Mouse (Mus musculus): ENCODE results near the gene Eml4. TPM values are rescaled to one million over a fixed set of nuclear protein-coding genes. Genes with fewer than 3 reads are reported as not detected.
A peak's percentile ranks its signal among the peaks of the same experiment; 100 is the strongest.

Eml4 gene
- polyA plus RNA-seq, 1 experiment from 2014 or later, result 72.3 TPM

GRCm38 (mm10) chr17:83483784-83484183 is 133.1 kb downstream of the Eml4 start:
- WGBS, result 89% methylated on average over 2 of the region's 2 CpGs

GRCm38 (mm10) chr17:83487762-83488161 is 137.0 kb downstream of the Eml4 start:
- 49% methylated on average over 3 of the region's 3 CpGs for WGBS
- no peaks in the 10 kb centered on the region for H3K27me3 ChIP-seq (ENCODE audit: low read depth, poor library complexity, severe bottlenecking)
- H3K4me1 ChIP-seq, result peaks cover 5% of the 10 kb centered on the region; the same call in 1 of the 2 replicates
- peaks cover 4% of the 10 kb centered on the region; the same call in 1 of the 2 replicates for H3K9me3 ChIP-seq (replicated peaks)
- no peak overlapping the region for H3K27ac ChIP-seq
- no peak overlapping the region for H3K4me3 ChIP-seq
- peaks cover 11% of the 10 kb centered on the region; the same call in 1 of the 2 replicates for H3K36me3 ChIP-seq
- no peak for DNase-seq (ENCODE audit: low spot score)

More at GRCm38 (mm10) chr17:83483784-83484183, 133.1 kb downstream of the Eml4 start:
- Histone ChIP-seq H3K4me3 (no peak overlapping the region), H3K36me3 (peaks cover 34% of the 10 kb centered on the region), H3K4me1 (peaks cover 5% of the 10 kb centered on the region; the same call in 1 of the 2 replicates), H3K27me3 (ENCODE audit: low read depth, poor library complexity, severe bottlenecking) (no peaks in the 10 kb centered on the region), H3K27ac (no peak overlapping the region), H3K9me3 (replicated peaks) (no peaks in the 10 kb centered on the region)
- DNase-seq (ENCODE audit: low spot score), result no peak

- H3K27me3 ChIP-seq (ENCODE audit: low read depth, poor library complexity, severe bottlenecking), result no peaks in the 10 kb centered on the region
- no peak overlapping the region for H3K4me3 ChIP-seq
- peaks cover 74% of the 10 kb centered on the region for H3K36me3 ChIP-seq
- no peaks in the 10 kb centered on the region for H3K9me3 ChIP-seq (replicated peaks)
- DNase-seq (ENCODE audit: low spot score), result no peak
- no peaks in the 10 kb centered on the region for H3K4me1 ChIP-seq
- H3K27ac ChIP-seq, result no peak overlapping the region
- 95% methylated on average over 5 of the region's 5 CpGs for WGBS
Observed at GRCm38 (mm10) chr17:83498889-83499288, 148.2 kb downstream of the Eml4 start.

GRCm38 (mm10) chr17:83499692-83500091 is 149.0 kb downstream of the Eml4 start:
- H3K9me3 ChIP-seq (replicated peaks), result no peaks in the 10 kb centered on the region
- H3K27me3 ChIP-seq (ENCODE audit: low read depth, poor library complexity, severe bottlenecking), result no peaks in the 10 kb centered on the region
- 94% methylated on average over 4 of the region's 4 CpGs for WGBS
- peaks cover 80% of the 10 kb centered on the region for H3K36me3 ChIP-seq
- no peak overlapping the region for H3K4me3 ChIP-seq
- H3K4me1 ChIP-seq, result no peaks in the 10 kb centered on the region
- no peak for DNase-seq (ENCODE audit: low spot score)
- H3K27ac ChIP-seq, result no peak overlapping the region

- Histone ChIP-seq H3K27ac (no peak overlapping the region), H3K4me3 (no peak overlapping the region), H3K27me3 (ENCODE audit: low read depth, poor library complexity, severe bottlenecking) (no peaks in the 10 kb centered on the region), H3K36me3 (peaks cover 65% of the 10 kb centered on the region), H3K4me1 (no peaks in the 10 kb centered on the region), H3K9me3 (replicated peaks) (no peaks in the 10 kb centered on the region)
- WGBS, result 89% methylated on average over 2 of the region's 2 CpGs
- DNase-seq (ENCODE audit: low spot score), result no peak
Observed at GRCm38 (mm10) chr17:83503693-83504092, 153.0 kb downstream of the Eml4 start.

GRCm38 (mm10) chr17:83512130-83512529 is 161.4 kb downstream of the Eml4 start:
- no peak overlapping the region for H3K27ac ChIP-seq
- H3K36me3 ChIP-seq, result peaks cover 10% of the 10 kb centered on the region; the same call in 1 of the 2 replicates
- no peaks in the 10 kb centered on the region for H3K27me3 ChIP-seq (ENCODE audit: low read depth, poor library complexity, severe bottlenecking)
- H3K4me1 ChIP-seq, result peaks cover 24% of the 10 kb centered on the region
- WGBS, result 95% methylated on average over 3 of the region's 3 CpGs
- no peaks in the 10 kb centered on the region for H3K9me3 ChIP-seq (replicated peaks)
- no peak overlapping the region for H3K4me3 ChIP-seq
- no peak for DNase-seq (ENCODE audit: low spot score)

GRCm38 (mm10) chr17:83513655-83514212 is 163.0 kb downstream of the Eml4 start:
- Histone ChIP-seq H3K36me3 (no peaks in the 10 kb centered on the region), H3K4me3 (peak overlapping the region; percentile 94), H3K9me3 (replicated peaks) (no peaks in the 10 kb centered on the region), H3K27me3 (ENCODE audit: low read depth, poor library complexity, severe bottlenecking) (no peaks in the 10 kb centered on the region), H3K27ac (peak overlapping the region; percentile 96), H3K4me1 (peaks cover 24% of the 10 kb centered on the region)
- WGBS, result 2% methylated on average over 24 of the region's 24 CpGs
- no peak for DNase-seq (ENCODE audit: low spot score)

GRCm38 (mm10) chr17:83514213-83514701 is 163.5 kb downstream of the Eml4 start:
- H3K36me3 ChIP-seq, result no peaks in the 10 kb centered on the region
- WGBS, result under 1% methylated on average over 33 of the region's 33 CpGs
- no peaks in the 10 kb centered on the region for H3K9me3 ChIP-seq (replicated peaks)
- no peaks in the 10 kb centered on the region for H3K27me3 ChIP-seq (ENCODE audit: low read depth, poor library complexity, severe bottlenecking)
- peaks cover 24% of the 10 kb centered on the region for H3K4me1 ChIP-seq
- peak; percentile 94 for DNase-seq (ENCODE audit: low spot score)
- H3K4me3 ChIP-seq, result peak overlapping the region; percentile 94
- H3K27ac ChIP-seq, result peak overlapping the region; percentile 96

GRCm38 (mm10) chr17:83517280-83518015 is 166.7 kb downstream of the Eml4 start, which contains the start of gene Cox7a2l:
Gene Cox7a2l (minus strand): TSS chr17:83517330.
- no peak for DNase-seq (ENCODE audit: low spot score)
- Histone ChIP-seq H3K27ac (no peak within 1 kb of the TSS), H3K36me3 (no peaks in the 10 kb centered on the region), H3K27me3 (ENCODE audit: low read depth, poor library complexity, severe bottlenecking) (no peaks in the 10 kb centered on the region), H3K9me3 (replicated peaks) (no peaks in the 10 kb centered on the region), H3K4me1 (peaks cover 22% of the 10 kb centered on the region), H3K4me3 (no peak within 1 kb of the TSS)
- 94% methylated on average over 8 of the region's 8 CpGs for WGBS

GRCm38 (mm10) chr17:83521881-83522280 is 171.2 kb downstream of the Eml4 start:
- no peak overlapping the region for H3K27ac ChIP-seq
- no peaks in the 10 kb centered on the region for H3K27me3 ChIP-seq (ENCODE audit: low read depth, poor library complexity, severe bottlenecking)
- H3K9me3 ChIP-seq (replicated peaks), result no peaks in the 10 kb centered on the region
- no peak overlapping the region for H3K4me3 ChIP-seq
- no peaks in the 10 kb centered on the region for H3K36me3 ChIP-seq
- WGBS, result 93% methylated on average over 4 of the region's 4 CpGs
- H3K4me1 ChIP-seq, result peaks cover 23% of the 10 kb centered on the region
- no peak for DNase-seq (ENCODE audit: low spot score)

- Histone ChIP-seq H3K27ac (no peak overlapping the region), H3K27me3 (ENCODE audit: low read depth, poor library complexity, severe bottlenecking) (no peaks in the 10 kb centered on the region), H3K36me3 (no peaks in the 10 kb centered on the region), H3K9me3 (replicated peaks) (no peaks in the 10 kb centered on the region), H3K4me3 (no peak overlapping the region), H3K4me1 (peaks cover 32% of the 10 kb centered on the region)
- 67% methylated on average over 7 of the region's 7 CpGs for WGBS
- DNase-seq (ENCODE audit: low spot score), result no peak
Observed at GRCm38 (mm10) chr17:83522590-83523379, 172.1 kb downstream of the Eml4 start.

- DNase-seq (ENCODE audit: low spot score), result no peak
- Histone ChIP-seq H3K4me1 (peaks cover 44% of the 10 kb centered on the region), H3K9me3 (replicated peaks) (no peaks in the 10 kb centered on the region), H3K27ac (no peak overlapping the region), H3K36me3 (no peaks in the 10 kb centered on the region), H3K4me3 (no peak overlapping the region), H3K27me3 (ENCODE audit: low read depth, poor library complexity, severe bottlenecking) (no peaks in the 10 kb centered on the region)
- 65% methylated on average over 7 of the region's 7 CpGs for WGBS
Observed at GRCm38 (mm10) chr17:83524753-83525152, 174.0 kb downstream of the Eml4 start.

Measured in limb, embryonic 10.5 days (tissue).